Mouse (Mus musculus): Measurements from ENCODE around the gene Fscn3. TPM values are rescaled to one million over a fixed set of nuclear protein-coding genes. Genes with fewer than 3 reads are reported as not detected.

Fscn3 gene
- total RNA-seq, 1 experiment from 2014 or later, result not detected

DNA sequence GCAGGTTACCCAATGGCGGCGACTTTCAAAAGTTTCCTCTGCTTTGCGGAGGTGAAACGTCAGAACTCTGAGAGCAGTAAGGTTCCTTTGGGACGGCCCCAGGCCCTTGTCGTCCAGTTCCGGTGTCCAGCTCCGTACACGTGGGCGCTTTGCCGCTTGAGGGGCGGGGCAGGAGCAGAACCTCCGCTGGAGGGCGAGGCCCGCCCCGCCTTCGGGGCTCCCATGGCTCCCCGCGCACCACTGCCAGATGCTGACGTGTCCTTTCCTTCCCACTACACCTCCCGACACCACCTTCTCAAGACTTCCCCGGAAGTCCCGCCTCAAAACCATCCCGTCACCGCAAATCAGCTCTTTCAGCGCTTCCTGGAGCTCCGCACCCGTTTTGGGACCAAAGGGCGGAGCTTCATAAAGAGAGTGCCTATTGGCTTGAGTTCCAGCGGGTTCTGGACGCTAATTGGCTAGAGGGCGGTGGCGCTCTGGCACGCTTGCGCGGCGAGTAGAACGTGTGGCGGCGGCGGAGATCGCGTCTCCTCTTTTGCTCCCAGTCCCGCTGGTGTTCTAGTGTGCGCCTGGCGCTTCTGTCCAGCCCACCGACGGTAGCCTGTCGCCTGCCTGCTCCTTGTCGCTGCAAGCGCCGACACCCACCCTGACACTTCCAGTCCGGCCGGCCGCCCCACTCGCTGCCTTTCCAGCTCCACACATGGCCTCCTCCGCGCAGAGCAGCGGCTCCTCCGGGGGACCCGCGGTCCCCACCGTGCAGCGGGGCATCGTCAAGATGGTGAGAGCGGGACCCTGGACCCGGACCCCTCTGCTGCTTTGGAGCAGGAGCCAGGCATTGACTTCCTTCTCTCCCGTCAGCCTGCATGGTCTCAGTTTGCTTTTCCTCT, 52.5 kb downstream of the Fscn3 start:
- ATAC-seq (replicated peaks; ENCODE audit: insufficient number of reproducible peaks, low FRiP score, low TSS enrichment, poor library complexity, severe bottlenecking), result peak; percentile 95

DNA sequence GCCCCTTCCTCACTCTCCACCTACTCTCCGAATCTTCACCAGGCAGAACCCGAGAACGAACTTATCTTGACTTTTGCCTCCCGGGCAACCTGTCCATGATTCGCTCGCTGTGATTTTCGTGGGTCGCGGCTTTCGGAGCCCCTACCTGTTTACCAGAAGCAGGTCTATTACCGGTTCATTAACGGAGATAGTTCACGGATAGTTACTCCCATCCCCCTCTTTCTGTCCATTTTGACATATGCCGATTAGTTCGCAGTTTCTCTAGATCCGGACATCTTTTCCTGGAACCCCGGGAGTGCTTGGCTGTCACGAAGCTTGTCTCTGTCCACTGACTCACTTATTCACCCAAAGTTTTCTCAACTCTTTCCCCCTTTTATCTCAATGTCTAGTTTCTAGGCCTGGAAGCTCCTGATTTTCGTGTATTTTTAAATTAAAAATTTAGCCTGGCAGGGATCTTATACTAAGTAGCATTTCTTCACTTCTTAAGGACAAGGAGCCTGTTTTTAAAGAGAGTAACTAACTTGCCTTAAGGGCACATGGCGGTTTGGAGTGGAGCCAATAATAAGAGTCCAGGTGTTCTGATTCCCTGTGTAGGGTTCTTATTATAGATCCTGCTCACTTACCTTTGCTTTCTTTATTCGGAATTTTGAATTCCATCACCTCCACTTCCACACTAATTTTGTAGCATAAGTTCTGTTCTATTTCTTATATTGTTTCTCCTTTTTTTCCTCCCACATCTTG, 53.3 kb downstream of the Fscn3 start:
- ATAC-seq (replicated peaks; ENCODE audit: insufficient number of reproducible peaks, low FRiP score, low TSS enrichment, poor library complexity, severe bottlenecking), result no peak

DNA sequence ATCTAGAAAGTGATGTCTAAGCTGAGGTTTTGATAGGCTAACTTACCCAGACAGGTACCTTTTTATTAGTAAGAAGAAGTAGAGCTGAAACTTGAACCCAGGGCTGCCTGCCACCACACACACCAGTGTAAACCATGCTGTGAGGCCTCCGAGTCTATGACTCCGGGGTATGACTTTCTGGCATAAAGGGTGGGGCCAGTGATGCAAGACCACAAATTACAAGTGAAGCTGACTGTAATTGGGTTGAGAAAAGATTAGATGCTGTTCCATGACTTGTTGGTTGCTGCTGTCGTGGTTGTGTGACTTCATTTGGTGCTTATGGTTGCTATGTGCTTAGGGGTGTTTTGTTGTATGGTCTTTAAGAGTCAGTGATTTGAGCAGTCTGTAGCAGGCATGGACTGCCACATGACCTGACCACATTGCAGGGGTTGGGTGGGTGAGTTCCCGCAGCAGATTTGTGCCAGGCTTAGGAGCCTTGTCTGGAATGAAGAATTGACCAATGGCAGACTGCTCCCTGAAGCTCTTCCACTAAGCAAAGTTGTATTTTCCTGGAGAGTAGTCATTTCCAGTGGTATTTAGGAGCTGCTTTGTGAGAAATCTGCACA, 55.2 kb downstream of the Fscn3 start:
- no peak for ATAC-seq (replicated peaks; ENCODE audit: insufficient number of reproducible peaks, low FRiP score, low TSS enrichment, poor library complexity, severe bottlenecking)

DNA sequence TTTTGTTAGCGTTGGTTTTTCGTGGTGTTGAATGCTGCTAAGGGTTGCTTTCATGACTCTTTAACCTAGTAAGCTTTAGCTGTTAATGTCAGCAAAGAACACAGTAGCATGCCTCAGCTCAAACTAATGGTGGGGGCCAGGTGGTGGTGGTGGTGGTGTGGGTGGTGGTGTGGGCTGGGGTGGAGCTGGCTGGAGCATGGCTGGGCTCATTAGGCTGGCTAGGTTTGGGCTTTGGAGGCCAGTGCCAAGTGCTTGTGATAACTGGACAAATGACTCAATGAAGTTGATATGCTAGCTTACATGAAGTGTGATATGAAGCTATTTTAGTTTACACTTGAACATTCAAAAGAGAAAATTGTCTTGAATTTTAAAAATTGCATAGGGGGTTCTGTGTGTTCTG, 58.4 kb downstream of the Fscn3 start:
- no peak for ATAC-seq (replicated peaks; ENCODE audit: insufficient number of reproducible peaks, low FRiP score, low TSS enrichment, poor library complexity, severe bottlenecking)

DNA sequence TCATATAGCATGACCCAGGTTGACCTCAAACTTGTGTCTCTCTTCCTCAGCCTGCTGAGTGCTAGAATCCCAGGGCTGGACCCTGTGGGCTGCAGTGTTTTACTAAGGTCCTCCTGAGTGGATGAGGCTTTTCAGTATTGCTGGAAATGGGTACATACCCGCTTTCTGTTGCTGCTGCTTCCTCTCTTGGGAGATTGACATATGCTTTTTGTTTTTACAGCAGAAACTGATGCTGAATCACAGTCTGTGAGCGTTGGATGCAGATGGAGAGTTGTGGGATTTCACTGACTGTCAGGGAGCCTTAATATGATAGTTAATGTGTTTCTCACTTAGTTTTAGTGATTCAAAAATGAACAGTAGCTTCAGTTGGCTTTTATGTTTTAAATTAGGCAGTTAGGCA, 58.9 kb downstream of the Fscn3 start:
- no peak for ATAC-seq (replicated peaks; ENCODE audit: insufficient number of reproducible peaks, low FRiP score, low TSS enrichment, poor library complexity, severe bottlenecking)

DNA sequence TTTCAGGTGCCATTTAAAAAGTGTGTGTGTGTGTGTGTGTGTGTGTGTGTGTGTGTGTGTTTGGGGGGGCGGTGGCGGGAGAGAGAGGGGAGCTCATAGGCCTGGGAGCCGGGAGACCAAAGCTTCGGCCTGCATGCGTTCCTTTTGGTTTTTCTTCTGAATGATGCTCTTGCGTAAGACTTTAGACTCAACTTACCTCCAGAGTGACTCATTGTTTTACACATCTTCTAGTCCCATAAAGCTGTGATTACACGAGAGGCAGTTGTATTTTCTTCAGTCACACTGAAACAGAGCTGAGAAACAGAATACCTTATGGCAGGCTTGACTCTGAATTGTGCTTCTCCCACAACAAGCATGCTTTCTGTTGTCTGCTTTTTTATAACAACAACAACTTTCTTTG, 59.3 kb downstream of the Fscn3 start:
- no peak for ATAC-seq (replicated peaks; ENCODE audit: insufficient number of reproducible peaks, low FRiP score, low TSS enrichment, poor library complexity, severe bottlenecking)

Other genes starting within 250 kb of the Fscn3 start
- 56.7 to 59.9 TPM (median 59.8 TPM) in 3 replicates for gene Zfp800, start 29.8 kb upstream of the Fscn3 start, total RNA-seq (2017)
- gene Arf5, start 4.2 kb upstream of the Fscn3 start, total RNA-seq (2017), result 29.5 to 45.0 TPM (median 41.6 TPM) in 3 replicates
- 19.5 to 31.0 TPM (median 23.3 TPM) in 3 replicates for gene Gcc1, start 601 bp downstream of the Fscn3 start, total RNA-seq (2017)
- gene Pax4, start 21.6 kb downstream of the Fscn3 start, total RNA-seq (2017), result not detected in 3 replicates
- 110 to 122 TPM (median 119 TPM) in 3 replicates for gene Snd1, start 47.4 kb downstream of the Fscn3 start, total RNA-seq (2017)